Mouse (Mus musculus): Measurements from ENCODE around the gene Pgam2.

- peak; percentile 17; the same call in 1 of the 2 replicates for TF ChIP-seq CTCF (conservative IDR thresholded peaks at IDR 0.05; ENCODE audit: low read length)
- TF ChIP-seq POU5F1 (IDR thresholded peaks at IDR 0.05; ENCODE audit: borderline replicate concordance, low read length) = no peak
- TF ChIP-seq NANOG (IDR thresholded peaks at IDR 0.05; ENCODE audit: borderline replicate concordance, low read length) = no peak
These were observed 14.3 kb downstream of the Pgam2 start for GRCm38 (mm10) chr11:5789071-5789753.
